In the genomic region with DNA sequence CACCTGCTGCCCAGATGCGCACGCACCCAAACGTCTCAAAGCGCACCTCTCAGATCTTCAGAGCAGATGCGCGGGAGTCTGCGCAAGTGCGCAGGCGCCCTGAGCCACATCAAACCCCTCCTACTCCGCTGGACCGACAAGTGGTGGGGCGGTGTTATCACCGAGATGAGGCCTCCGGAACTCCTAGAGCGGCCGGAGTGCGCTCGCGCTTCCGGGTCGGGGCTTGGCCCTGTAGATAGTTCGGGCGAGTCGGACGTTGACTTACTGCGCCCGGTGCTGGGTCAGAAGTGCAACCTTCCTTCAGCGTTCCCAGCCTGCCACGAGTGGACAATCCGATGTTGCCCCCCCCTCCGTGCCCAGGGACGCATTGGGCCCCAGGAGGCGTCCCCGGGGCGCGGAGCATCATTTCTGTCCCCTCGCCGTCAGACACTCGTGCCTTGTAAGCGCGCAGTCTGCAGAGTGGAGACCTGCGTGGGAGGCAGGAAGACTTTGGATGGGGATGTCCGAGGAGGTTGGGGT, we compare ENCODE assay signal across 1 mouse cellular context.
A peak's percentile ranks its signal among the peaks of the same experiment; 100 is the strongest.
TF ChIP-seq lines count a peak whose summit lies in the region.

No protein-coding gene starts in this region.

TF ChIP-seq in CH12.LX, 34 proteins besides CTCF, POLR2A, EP300 and RAD21 (continued from another document):
- TF ChIP-seq ZNF384 (IDR thresholded peaks at IDR 0.05; ENCODE audit: low read depth, low read length) (no peak), NELFE (IDR thresholded peaks at IDR 0.05; ENCODE audit: low read depth, low read length) (peak; percentile 84), SIN3A (IDR thresholded peaks at IDR 0.05; ENCODE audit: low read length) (peak; percentile 96), JUN (IDR thresholded peaks at IDR 0.05; ENCODE audit: insufficient read depth, low read depth, low read length) (no peak), GABPA (IDR thresholded peaks at IDR 0.05; ENCODE audit: insufficient replicate concordance, low read depth, low read length) (peak; percentile 29; the same call in 1 of the 2 replicates), TCF12 (IDR thresholded peaks at IDR 0.05; ENCODE audit: low read depth, low read length) (peak; percentile 88), BHLHE40 (IDR thresholded peaks at IDR 0.05; ENCODE audit: low read depth, low read length) (peak; percentile 24; the same call in 1 of the 2 replicates), CHD1 (IDR thresholded peaks at IDR 0.05; ENCODE audit: low read depth, low read length) (no peak), ZKSCAN1 (IDR thresholded peaks at IDR 0.05; ENCODE audit: borderline replicate concordance, low read depth, low read length) (no peak), ETS1 (conservative IDR thresholded peaks at IDR 0.05; ENCODE audit: low read depth, low read length) (peak; percentile 46; the same call in 1 of the 2 replicates), MAFK (IDR thresholded peaks at IDR 0.05; ENCODE audit: insufficient replicate concordance, low read length) (no peak), TBP (conservative IDR thresholded peaks at IDR 0.05; ENCODE audit: low read depth, low read length) (peak; percentile 60; the same call in 1 of the 2 replicates), MXI1 (IDR thresholded peaks at IDR 0.05; ENCODE audit: low read depth, low read length) (peak; percentile 89), PAX5 (IDR thresholded peaks at IDR 0.05; ENCODE audit: low read length) (no peak), HCFC1 (IDR thresholded peaks at IDR 0.05; ENCODE audit: low read depth, low read length) (peak; percentile 86), MEF2A (IDR thresholded peaks at IDR 0.05; ENCODE audit: borderline replicate concordance, low read depth, low read length) (0 out of 2 replicates have a peak, but pooled peaks have one; percentile 44)
